Mouse (Mus musculus) embryonic stem cell, embryonic (primary cell): Measurements from ENCODE around the gene Fam219a.

Experiments
- CTCF ChIA-PET, 4 experiments: fragments of 300-600 bp in 2 of 4; fragments of 350-600 bp in 2 of 4; sonication (Branson Sonifier 250); formaldehyde crosslinking; loops; one replicate each; lab custom pipeline; 2022; ENCODE audit warnings: inconsistent platforms in 2 of 4; lab: Charles Lee
- POLR2A ChIA-PET, 4 experiments: fragments of 300-600 bp in 2 of 4; fragments of 350-600 bp in 2 of 4; sonication (Branson Sonifier 250); formaldehyde crosslinking; loops; one replicate each; lab custom pipeline; 2022; ENCODE audit warnings: antibody characterized with exemption in 4 of 4, inconsistent platforms in 1 of 4; lab: Charles Lee

Gene Fam219a

GRCm38 (mm10) chr4:41523839-41524238 lies 45.5 kb downstream of the Fam219a start:
- ChIA-PET POLR2A (interaction anchor here in 2 of 4 experiments (0.8 to 1.4 kb wide), 6 partner anchors 8 to 189 kb away, joined by 3 to 4 read pairs (median 3); partner anchors contain the start of gene Rpp25l (in 1 of the 2)), CTCF (interaction anchor here in 3 of 4 experiments (0.8 to 1.3 kb wide), 9 partner anchors 15 to 90 kb away, joined by 3 to 4 read pairs (median 3); partner anchors contain the start of gene AI464131 (in 1 of the 3))

- CTCF ChIA-PET, result interaction anchor here (0.6 to 2.2 kb wide), 10 partner anchors 15 to 191 kb away, joined by 3 to 5 read pairs (median 3); partner anchors contain the start of genes AI464131 (in 1 of the 4), Cntfr (in 1 of the 4), Dnaic1 (in 1 of the 4) and Fam219a (in 1 of the 4)
- POLR2A ChIA-PET, result interaction anchor here in 2 of 4 experiments (0.5 to 1.3 kb wide), 5 partner anchors 9 to 83 kb away, joined by 3 read pairs; partner anchors contain the start of genes Dnaic1 (in 1 of the 2) and Fam219a (in 1 of the 2)
These were observed 46.5 kb downstream of the Fam219a start for GRCm38 (mm10) chr4:41522788-41523187.

- ChIA-PET POLR2A (interaction anchor here in 3 of 4 experiments (0.5 to 1.3 kb wide), 4 partner anchors 15 to 47 kb away, joined by 3 read pairs; partner anchors contain the start of genes Dnaic1 (in 1 of the 3) and Fam219a (in 1 of the 3)), CTCF (interaction anchor here in 2 of 4 experiments (0.5 to 2.2 kb wide), 8 partner anchors 14 to 191 kb away, joined by 3 to 6 read pairs (median 4); partner anchors contain the start of genes AI464131 (in 1 of the 2), Dnaic1 (in 1 of the 2), Fam219a (in 1 of the 2) and Rpp25l (in 1 of the 2))
These were observed 47.2 kb downstream of the Fam219a start for GRCm38 (mm10) chr4:41522136-41522535.

DNA sequence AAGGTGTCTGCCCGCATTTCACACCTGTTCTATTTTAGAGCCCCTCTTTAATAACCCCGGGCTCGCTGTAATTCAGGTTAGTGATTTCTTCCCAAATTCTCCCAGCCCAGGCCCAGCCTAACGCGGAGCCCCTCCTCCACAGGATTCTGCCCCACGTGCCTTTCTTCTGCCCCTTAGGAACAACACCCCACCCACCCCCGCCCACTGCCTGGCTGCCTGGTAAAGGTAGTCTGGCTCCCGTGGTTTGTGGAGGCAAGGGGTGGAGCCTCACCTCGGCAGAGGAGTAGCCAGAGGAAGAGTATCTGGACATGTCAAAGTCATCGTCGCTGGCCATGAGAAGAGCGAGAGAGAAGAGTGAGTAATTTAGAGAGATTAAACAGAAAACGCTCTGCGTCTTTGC lies 48.7 kb downstream of the Fam219a start:
- POLR2A ChIA-PET, result interaction anchor here in 1 of 4 experiments (0.6 kb wide), 1 partner anchor 213 kb away, joined by 3 read pairs; no protein-coding TSS in a partner anchor
- CTCF ChIA-PET, result interaction anchor here in 3 of 4 experiments (0.6 to 1.5 kb wide), 4 partner anchors 18 to 236 kb away, joined by 3 to 5 read pairs (median 4); partner anchors contain the start of genes AI464131 (in 1 of the 3) and Sigmar1 (in 1 of the 3)

DNA sequence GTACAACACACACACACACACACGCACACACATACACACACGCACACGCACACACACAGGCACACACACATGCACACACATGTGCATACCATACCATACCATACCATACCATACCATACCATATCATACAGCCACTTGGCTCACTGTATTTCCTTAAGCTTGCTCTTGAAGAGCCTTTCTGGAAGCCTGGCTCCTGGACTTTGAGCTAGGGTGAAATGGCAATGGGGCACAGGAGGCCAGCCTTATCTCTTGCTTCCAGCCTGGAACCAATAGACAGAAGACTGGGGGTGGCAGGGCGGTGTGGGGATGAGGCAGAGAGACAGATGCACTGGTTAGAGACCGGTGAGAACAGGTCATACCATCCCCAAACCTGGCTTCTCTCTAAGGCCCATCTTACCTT lies 50.1 kb downstream of the Fam219a start:
- ChIA-PET CTCF (interaction anchor here in 1 of 4 experiments (0.6 kb wide), 1 partner anchor 50 kb away, joined by 3 read pairs; no protein-coding TSS in a partner anchor), POLR2A (interaction anchor here in 1 of 4 experiments (0.6 kb wide), 2 partner anchors 16 to 283 kb away, joined by 3 to 7 read pairs; partner anchors contain the start of gene AI464131)

DNA sequence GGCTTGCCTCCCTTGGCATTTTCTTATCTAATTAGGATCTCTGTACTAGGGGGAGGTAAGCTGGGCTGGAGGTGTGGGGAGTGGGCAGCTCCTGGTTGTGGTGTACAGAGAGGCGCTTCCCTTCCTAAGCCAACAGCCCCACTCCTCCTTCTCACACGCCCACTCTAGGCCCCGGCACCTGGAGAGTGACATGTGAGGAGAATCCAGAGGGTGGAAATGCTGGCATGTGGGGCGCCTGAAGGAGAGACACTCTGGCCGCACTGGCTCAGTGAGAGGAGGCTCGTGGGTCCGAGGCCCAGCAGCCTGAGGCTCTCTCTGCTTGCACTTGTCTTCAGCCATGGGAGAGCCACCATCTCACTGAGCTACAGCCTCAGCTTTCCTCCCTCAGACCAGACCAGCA lies 51.0 kb downstream of the Fam219a start:
- POLR2A ChIA-PET, result no interaction called here
- CTCF ChIA-PET, result interaction anchor here in 2 of 4 experiments (0.5 to 1.4 kb wide), 3 partner anchors 14 to 175 kb away, joined by 3 to 10 read pairs (median 5); no protein-coding TSS in a partner anchor

- POLR2A ChIA-PET, result no interaction called here
- CTCF ChIA-PET, result interaction anchor here in 3 of 4 experiments (0.5 to 1.4 kb wide), 4 partner anchors 8 to 48 kb away, joined by 3 to 5 read pairs (median 4); no protein-coding TSS in a partner anchor
These were observed 52.1 kb downstream of the Fam219a start, which contains the start of gene 1110017D15Rik for GRCm38 (mm10) chr4:41517233-41517632. Gene 1110017D15Rik (minus strand): TSS chr4:41517333.

- ChIA-PET POLR2A (interaction anchor here in 1 of 4 experiments (0.7 kb wide), 1 partner anchor 123 kb away, joined by 3 read pairs; no protein-coding TSS in a partner anchor), CTCF (interaction anchor here in 2 of 4 experiments (0.6 to 2.0 kb wide), 5 partner anchors 9 to 1550 kb away, joined by 3 to 10 read pairs (median 4); no protein-coding TSS in a partner anchor)
These were observed 55.6 kb downstream of the Fam219a start for GRCm38 (mm10) chr4:41513714-41514113.

DNA sequence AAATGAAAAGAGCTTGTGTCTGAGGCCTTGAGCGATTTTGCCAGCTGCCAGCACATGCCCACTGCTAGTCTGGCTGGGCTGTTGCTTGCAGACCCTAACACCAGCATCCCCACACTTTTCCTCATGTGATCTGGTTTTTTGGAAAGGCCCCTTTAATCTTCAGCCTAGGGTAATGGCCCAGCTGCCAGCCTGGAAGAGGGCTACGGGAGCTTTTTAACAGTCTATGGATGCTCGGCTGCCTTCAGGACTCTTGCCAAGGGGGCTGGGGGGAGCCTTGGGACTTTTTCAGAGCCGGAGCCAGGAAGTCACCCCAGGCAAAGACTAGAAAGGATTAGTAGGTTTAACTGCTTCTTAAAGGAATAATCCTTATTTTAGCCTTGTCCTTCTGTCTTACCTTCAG lies 56.0 kb downstream of the Fam219a start:
- ChIA-PET CTCF (interaction anchor here in 3 of 4 experiments (0.9 to 2.0 kb wide), 4 partner anchors 9 to 45 kb away, joined by 3 to 10 read pairs (median 4); no protein-coding TSS in a partner anchor), POLR2A (interaction anchor here in 1 of 4 experiments (0.7 kb wide), 1 partner anchor 122 kb away, joined by 3 read pairs; no protein-coding TSS in a partner anchor)

GRCm38 (mm10) chr4:41507998-41508397 lies 61.3 kb downstream of the Fam219a start:
- POLR2A ChIA-PET, result interaction anchor here in 2 of 4 experiments (1.0 to 1.7 kb wide), 7 partner anchors 10 to 62 kb away, joined by 3 to 9 read pairs (median 4); partner anchors contain the start of genes Dnaic1 (in 1 of the 2), Fam219a (in 1 of the 2), Kif24 (in 1 of the 2) and Nudt2 (in 1 of the 2)
- CTCF ChIA-PET, result interaction anchor here (0.5 to 1.6 kb wide), 16 partner anchors 10 to 388 kb away, joined by 3 to 7 read pairs (median 4); partner anchors contain the start of genes Dnaic1 (in 1 of the 4), Fam219a (in 1 of the 4), Kif24 (in 1 of the 4) and Nudt2 (in 1 of the 4)

GRCm38 (mm10) chr4:41507326-41507924 lies 61.9 kb downstream of the Fam219a start:
- ChIA-PET CTCF (interaction anchor here (0.5 to 1.6 kb wide), 19 partner anchors 9 to 388 kb away, joined by 3 to 13 read pairs (median 4); partner anchors contain the start of genes Dnaic1 (in 1 of the 4), Fam219a (in 1 of the 4), Kif24 (in 1 of the 4) and Nudt2 (in 1 of the 4)), POLR2A (interaction anchor here in 2 of 4 experiments (0.6 to 1.7 kb wide), 8 partner anchors 9 to 187 kb away, joined by 3 to 9 read pairs (median 4); partner anchors contain the start of genes Kif24 (in 2 of the 2), Nudt2 (in 2 of the 2), Dnaic1 (in 1 of the 2) and Fam219a (in 1 of the 2))

DNA sequence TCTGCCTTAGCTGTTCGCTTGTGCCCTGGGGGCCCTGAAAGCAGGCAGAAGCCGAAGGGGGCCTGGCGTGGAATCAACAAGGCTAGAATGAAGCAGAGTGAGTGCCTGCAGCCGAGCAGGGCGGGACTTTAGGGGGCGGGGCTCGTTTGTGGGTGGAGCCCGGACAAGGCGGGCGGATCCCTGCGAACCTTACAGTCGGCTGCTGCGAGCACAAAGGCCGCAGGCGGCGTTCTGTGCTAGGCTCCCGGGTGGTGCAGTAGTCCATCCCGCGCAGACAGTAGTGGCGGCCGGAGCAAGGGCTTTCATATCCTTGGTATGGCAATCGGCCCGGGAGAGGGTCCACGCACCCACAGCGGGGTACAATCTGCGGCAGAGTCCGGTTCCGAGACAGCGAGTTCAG lies 62.4 kb downstream of the Fam219a start:
- ChIA-PET POLR2A (interaction anchor here in 3 of 4 experiments (0.6 to 1.7 kb wide), 8 partner anchors 9 to 187 kb away, joined by 3 to 9 read pairs (median 4); partner anchors contain the start of genes Nudt2 (in 3 of the 3), Kif24 (in 2 of the 3), Dnaic1 (in 1 of the 3) and Fam219a (in 1 of the 3)), CTCF (interaction anchor here (0.6 to 5.0 kb wide), 12 partner anchors 8 to 199 kb away, joined by 3 to 74 read pairs (median 4); partner anchors contain the start of genes Dnaic1 (in 1 of the 4) and Fam219a (in 1 of the 4))

GRCm38 (mm10) chr4:41506156-41506555 lies 63.2 kb downstream of the Fam219a start:
- ChIA-PET POLR2A (interaction anchor here in 3 of 4 experiments (0.9 to 1.1 kb wide), 6 partner anchors 11 to 202 kb away, joined by 3 to 4 read pairs (median 3); partner anchors contain the start of genes Dnaic1 (in 1 of the 3), Fam219a (in 1 of the 3) and Nudt2 (in 1 of the 3)), CTCF (interaction anchor here (0.7 to 5.0 kb wide), 19 partner anchors 8 to 455 kb away, joined by 3 to 74 read pairs (median 4); partner anchors contain the start of genes Dnaic1 (in 1 of the 4), Fam219a (in 1 of the 4), Kif24 (in 1 of the 4) and Nol6 (in 1 of the 4))

DNA sequence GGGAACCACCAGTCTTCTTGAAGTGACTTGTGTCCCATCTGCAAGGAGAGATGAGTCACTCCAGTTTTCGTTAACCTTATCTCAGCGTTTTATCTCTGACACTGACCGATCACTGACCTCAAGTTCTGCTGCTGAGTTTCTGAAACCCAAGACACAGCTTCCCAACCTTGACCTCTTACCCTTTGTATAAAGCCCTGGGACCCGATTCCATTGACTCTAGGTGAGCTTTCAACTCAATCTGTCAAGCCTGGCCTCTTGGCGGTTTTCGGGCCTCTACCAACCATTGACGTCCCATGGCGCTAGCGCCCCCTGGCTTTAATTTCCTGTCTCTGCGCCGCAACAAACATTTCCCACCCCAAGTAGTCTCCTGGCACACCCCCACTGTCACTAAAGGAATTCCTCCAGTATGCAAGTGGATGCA lies 64.2 kb downstream of the Fam219a start:
- CTCF ChIA-PET, result interaction anchor here (0.6 to 5.0 kb wide), 42 partner anchors 9 to 1505 kb away, joined by 3 to 74 read pairs (median 4); partner anchors contain the start of genes Dnaic1 (in 1 of the 4), Fam219a (in 1 of the 4), Kif24 (in 1 of the 4) and Nol6 (in 1 of the 4)
- POLR2A ChIA-PET, result interaction anchor here in 1 of 4 experiments (1.3 to 1.5 kb wide), 2 partner anchors 36 to 41 kb away, joined by 5 to 7 read pairs; partner anchors contain the start of genes Kif24 and Nudt2

DNA sequence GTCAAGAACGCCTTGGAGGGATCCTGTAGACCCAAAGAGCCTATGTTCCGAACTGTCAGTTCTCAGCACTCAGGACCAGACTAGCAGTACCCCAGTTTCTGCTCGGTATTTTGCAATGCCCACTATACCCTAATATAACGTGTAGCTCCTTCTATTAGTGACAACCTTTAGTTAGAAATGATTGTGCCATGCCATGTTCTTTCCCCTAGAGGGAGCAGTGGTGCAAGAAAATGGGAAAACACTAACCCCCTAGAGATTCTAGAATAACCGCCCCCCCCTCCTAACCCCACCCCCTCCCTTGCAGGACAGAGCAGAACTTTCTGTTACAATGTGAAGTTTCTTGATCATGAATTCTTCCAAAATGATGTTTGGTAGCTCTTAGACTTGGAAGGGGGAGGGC lies 65.0 kb downstream of the Fam219a start:
- ChIA-PET POLR2A (interaction anchor here in 3 of 4 experiments (0.6 to 2.1 kb wide), 13 partner anchors 18 to 1031 kb away, joined by 3 to 10 read pairs (median 3); partner anchors contain the start of genes Kif24 (in 2 of the 3), Nudt2 (in 2 of the 3), Dcaf12 (in 1 of the 3) and Dnaic1 (in 1 of the 3)), CTCF (interaction anchor here (0.6 to 5.0 kb wide), 75 partner anchors 8 to 1506 kb away, joined by 3 to 74 read pairs (median 4); partner anchors contain the start of genes Dnaic1 (in 3 of the 4), Fam219a (in 3 of the 4), Kif24 (in 2 of the 4) and Nudt2 (in 2 of the 4))

GRCm38 (mm10) chr4:41502986-41503412 lies 66.3 kb downstream of the Fam219a start, which contains the start of gene AI464131:
Gene AI464131 (minus strand): TSS chr4:41503076.
- ChIA-PET POLR2A (interaction anchor here in 3 of 4 experiments (0.5 to 2.7 kb wide), 28 partner anchors 8 to 1543 kb away, joined by 3 to 16 read pairs (median 4); partner anchors contain the start of genes Kif24 (in 3 of the 3), Nudt2 (in 3 of the 3), Aqp3 (in 1 of the 3) and Dnaic1 (in 1 of the 3)), CTCF (interaction anchor here (0.5 to 5.0 kb wide), 25 partner anchors 9 to 1928 kb away, joined by 3 to 74 read pairs (median 4); partner anchors contain the start of genes Dnaic1 (in 1 of the 4), Fam219a (in 1 of the 4), Kif24 (in 1 of the 4) and Nudt2 (in 1 of the 4))
